Mouse (Mus musculus): Measurements from ENCODE around the gene Tmsb15l.
A peak's percentile ranks its signal among the peaks of the same experiment; 100 is the strongest.
"Not testable (repeated sequence)": the region's sequence is repeated elsewhere in the genome, so short reads cannot be mapped to it uniquely, and the experiment has no call there.

Tmsb15l gene

DNA sequence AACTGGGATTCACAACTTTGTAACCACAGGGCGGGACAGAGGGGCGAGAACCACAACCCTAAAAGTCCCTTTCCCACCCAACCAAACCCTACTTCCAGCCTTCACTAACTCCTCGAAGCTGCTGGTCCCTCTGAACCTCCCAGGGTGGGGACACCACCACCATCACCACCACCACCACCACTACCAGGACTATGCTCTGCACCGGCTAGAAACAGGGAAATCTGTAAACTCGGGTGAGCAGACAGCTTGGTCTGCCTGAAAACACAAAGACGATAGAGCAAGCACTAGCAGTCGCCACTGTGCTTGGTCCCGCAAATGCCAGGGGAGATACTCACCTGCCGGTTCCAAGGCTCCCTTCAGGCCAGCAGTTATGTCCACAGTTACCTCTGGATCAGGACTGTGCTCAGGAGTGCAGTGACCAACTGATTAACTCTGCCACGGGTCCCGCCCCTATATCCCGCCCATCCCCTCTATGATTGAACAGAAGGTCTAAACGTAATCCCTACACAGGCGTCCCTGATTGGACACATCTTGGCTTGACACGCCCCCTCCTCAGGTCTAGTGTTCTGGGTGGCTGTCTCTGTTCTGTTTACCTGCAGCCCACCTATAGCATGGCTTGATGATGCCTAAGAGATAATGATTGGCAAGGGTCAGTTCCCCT, at the start of gene Tmsb15l, which contains the start of gene Tmsb15b1:
Gene Tmsb15l (minus strand): TSS at position 446 of the 661 bp plus-strand sequence.
Gene Tmsb15b1 (minus strand): TSS at position 451 of the 661 bp plus-strand sequence.
- DNase-seq (ENCODE audit: low read depth, low spot score) = peak; percentile 77

GRCm38 (mm10) chrX:137019310-137019709, 42.6 kb upstream of the Tmsb15l start:
- DNase-seq (ENCODE audit: low read depth, low spot score) = no peak

DNA sequence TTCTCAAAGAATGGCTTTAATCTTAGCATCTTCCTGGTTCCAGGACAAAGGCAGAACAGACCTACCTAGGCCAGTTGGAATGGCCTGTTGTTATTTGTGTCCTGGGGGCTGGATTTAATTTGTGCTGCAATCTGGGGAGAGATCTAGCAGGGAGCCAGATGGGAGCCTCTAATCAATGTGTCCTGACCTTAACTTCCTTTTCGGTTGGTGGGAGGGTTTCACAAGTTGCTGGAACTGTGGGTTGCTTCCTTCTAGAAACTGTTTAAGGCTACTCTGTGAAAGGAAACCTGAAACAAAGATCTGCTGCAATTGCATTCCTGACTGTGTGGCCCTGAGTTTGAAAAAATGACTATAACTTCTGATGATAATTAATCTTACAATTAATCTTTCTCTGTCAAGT, 41.0 kb upstream of the Tmsb15l start:
- no peak for DNase-seq (ENCODE audit: low read depth, low spot score)

DNA sequence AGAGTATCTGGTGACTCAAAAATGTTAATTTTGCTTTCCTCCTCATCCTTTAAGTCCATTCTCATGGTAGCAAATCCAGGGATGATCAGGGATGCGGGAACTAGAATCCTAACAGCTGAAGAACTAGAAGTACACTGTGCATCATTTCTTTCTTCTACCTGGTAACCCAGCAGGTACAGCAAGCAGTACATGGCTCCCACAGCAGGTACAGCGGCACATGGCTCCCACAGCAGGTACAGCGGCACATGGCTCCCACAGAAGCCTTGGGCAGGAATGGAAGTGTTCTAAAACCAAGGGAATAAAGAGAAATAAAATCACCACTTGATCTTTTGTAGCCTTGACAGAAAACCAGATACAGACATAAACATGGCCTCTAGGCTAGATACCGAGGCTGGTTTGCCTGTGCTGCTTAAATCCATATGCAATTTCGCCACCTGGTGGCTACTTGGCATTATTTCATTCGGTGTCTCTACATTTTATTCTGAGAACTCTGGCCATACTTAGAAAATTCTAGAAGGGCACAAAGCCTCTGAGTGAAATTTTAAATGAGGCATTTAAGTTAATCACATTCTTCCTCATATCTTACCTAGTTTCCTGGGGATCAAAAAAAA, 38.5 kb upstream of the Tmsb15l start:
- no peak for DNase-seq (ENCODE audit: low read depth, low spot score)

GRCm38 (mm10) chrX:136996256-136996655, 19.6 kb upstream of the Tmsb15l start:
- no peak for DNase-seq (ENCODE audit: low read depth, low spot score)

- no peak for DNase-seq (ENCODE audit: low read depth, low spot score)
Measured at GRCm38 (mm10) chrX:136993641-136994040, 17.0 kb upstream of the Tmsb15l start.

- peak; percentile 81 for DNase-seq (ENCODE audit: low read depth, low spot score)
Measured at GRCm38 (mm10) chrX:136992978-136993547, 16.4 kb upstream of the Tmsb15l start, which contains the start of gene Zcchc18. Zcchc18 (plus strand) TSS chrX:136993155.

DNA sequence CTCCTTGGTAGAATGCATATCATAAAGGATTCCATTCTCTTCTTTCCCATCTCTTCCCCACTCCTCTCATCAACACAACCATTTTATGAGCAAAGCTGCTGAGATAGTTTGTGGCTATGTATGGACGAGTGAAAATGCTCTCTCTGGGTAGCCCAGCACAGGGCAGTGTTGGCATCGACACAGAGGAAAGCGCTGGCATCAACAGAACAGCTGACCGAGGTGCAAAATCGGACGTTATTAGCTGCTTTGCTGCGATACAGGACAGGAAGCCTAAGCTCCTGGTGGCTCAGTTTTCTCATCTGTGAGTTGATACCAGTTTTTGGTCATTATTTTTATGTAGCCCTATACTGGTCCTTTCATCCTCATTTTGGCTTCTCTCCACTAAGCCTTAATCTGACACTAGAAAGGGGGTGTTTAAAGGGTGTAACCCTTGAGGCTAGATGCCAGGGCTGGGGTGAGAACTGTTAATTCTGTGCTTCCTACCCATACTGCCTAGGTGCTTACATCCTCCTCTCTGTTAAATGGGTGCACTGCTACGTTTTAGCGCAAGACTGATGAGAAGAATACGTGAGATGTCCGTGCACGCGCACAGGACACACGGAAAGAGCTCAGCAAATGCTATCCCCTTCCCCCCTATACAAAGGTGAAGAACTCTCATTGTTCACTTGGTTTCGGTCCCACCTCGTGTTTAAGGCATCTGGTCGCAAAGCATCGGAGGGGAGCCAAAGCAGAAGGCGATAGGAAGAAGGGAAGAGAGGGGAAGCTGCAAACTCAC, 15.7 kb upstream of the Tmsb15l start:
- no peak for DNase-seq (ENCODE audit: low read depth, low spot score)

DNA sequence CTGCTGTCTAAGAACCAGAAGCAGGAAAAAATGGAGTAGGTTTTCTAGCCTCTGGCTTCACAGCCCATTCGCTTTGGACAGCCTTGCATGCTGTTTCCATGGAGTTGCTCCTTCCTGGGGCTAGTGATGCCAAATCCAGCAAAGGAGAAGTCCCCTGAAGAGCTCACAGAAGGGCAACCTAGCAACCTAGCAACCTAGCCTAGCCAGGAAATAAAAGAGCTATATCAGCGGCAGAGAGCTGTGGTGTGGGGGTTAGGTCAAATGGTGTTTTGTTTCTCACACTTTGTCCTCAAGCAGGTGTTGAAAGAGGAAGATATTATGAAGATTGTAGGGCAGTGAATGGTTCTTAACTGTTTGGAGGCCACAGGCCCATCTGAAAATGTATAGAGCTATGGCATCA, 14.6 kb upstream of the Tmsb15l start:
- no peak for DNase-seq (ENCODE audit: low read depth, low spot score)

DNA sequence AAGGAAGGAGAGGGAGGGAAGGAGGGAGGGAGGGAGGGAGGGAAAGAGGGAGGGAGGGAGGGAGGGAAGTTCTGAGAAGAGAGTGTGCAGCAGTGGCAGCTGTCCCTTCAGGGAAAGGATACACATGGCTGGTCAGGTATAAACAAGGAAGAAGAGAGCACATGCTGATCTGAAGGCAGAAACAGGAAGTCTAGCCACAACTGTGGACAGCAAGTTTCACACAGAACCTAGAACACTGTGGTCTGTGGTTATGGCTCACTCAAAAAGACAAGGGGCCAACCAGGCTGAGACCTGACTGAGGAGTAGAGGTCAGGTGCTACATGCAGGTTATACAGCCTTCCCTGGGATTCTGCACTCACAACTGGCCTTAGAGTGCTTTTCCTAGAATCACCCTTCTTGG, 9.4 kb upstream of the Tmsb15l start:
- no peak for DNase-seq (ENCODE audit: low read depth, low spot score)

DNA sequence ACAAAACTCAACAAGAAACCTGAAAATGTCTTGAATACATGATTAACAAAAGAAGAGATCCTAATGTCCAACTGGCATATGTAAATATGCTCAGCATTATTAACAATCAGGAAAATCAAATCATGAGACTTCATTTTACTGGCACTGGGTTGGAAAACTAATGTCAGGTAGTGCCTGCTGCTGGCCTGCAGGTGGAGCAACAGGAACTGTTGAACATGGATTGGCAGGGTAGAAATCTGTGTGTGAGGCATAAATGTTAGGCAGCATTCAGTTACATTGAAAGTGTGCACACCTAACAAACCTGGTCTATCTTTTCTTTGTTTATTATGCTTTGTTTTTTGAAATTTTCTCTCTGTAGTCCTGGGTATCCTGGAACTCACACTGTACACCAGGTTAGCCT, 1.9 kb upstream of the Tmsb15l start:
- no peak for DNase-seq (ENCODE audit: low read depth, low spot score)

- DNase-seq (ENCODE audit: low read depth, low spot score) = not testable (repeated sequence)
Measured at GRCm38 (mm10) chrX:136975397-136975796, 1.3 kb downstream of the Tmsb15l start, which contains the start of gene Tmsb15b2. Tmsb15b2 (minus strand) TSS chrX:136975497.

GRCm38 (mm10) chrX:136959688-136960087, 17.0 kb downstream of the Tmsb15l start:
- DNase-seq (ENCODE audit: low read depth, low spot score) = no peak

- DNase-seq (ENCODE audit: low read depth, low spot score) = not testable (repeated sequence)
Measured at GRCm38 (mm10) chrX:136958300-136958699, 18.4 kb downstream of the Tmsb15l start.

DNA sequence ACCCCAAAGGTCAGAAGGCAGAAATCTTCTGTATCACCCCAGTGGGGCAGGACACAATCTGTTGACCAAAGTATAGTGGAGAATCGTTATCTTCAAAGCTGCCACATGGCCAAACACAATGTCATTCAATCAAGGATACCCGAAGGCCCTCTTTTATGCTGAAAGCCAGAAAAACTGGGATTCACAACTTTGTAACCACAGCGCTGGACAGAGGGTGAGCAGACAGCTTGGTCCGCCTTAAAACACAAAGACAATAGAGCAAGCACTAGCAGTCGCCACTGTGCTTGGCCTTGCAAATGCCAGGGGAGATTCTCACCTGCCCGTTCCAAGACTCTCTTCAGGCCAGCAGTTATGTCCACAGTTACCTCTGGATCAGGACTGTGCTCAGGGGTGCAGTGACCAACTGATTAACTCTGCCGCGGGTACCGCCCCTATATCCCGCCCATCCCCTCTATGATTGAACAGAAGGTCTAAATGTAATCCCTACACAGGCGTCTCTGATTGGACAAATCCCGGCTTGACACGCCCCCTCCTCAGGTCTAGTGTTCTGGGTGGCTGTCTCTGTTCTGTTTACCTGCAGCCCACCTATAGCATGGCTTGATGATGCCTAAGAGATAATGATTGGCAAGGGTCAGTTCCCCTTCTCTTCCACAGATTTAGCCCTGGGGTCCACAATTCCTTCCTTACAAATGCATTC, 18.9 kb downstream of the Tmsb15l start:
- DNase-seq (ENCODE audit: low read depth, low spot score) = peak; percentile 60

DNA sequence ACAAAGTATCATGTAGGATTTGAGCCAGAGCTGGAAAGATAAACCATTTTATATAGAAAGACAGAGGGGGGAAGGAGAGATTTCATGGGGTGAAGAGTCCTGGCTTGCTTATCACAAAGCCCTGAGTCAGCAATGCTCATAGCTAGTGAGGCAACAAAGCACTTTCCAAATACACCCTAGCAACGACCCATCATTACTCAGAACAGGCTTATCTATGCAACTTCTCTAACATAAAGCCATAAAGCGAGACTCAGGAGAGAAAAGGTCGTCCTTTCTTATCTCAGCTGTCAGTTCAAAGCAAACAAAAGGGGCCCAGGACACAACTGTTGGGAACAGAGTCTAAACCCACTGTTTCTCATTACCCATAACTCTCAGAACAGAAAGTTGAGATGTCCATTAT, 38.7 kb downstream of the Tmsb15l start:
- no peak for DNase-seq (ENCODE audit: low read depth, low spot score)

GRCm38 (mm10) chrX:136927031-136927430, 49.6 kb downstream of the Tmsb15l start, which contains the start of gene H2bfm:
H2bfm (plus strand) TSS chrX:136927325.
- no peak for DNase-seq (ENCODE audit: low read depth, low spot score)

DNA sequence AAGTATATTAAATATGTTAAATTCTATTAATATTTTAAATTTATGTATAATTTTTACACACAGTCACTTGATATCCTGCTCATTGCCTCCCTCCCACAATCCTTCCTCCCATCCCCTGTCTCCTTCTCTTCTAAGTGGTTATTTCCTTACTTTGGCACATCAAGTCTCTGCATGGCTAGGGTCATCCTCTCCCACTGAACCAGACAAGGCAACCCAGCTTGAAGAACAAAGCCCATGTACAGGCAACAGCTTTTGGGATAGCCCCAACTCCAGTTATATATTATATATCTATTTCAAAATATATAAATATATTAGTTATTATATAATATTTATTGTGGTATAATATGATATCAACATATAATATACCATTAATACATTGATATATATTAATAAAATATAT, 50.8 kb downstream of the Tmsb15l start:
- no peak for DNase-seq (ENCODE audit: low read depth, low spot score)
